Mouse (Mus musculus): Measurements from ENCODE around the gene Sult3a1. TPM values are rescaled to one million over a fixed set of nuclear protein-coding genes. Genes with fewer than 3 reads are reported as not detected.

Gene Sult3a1
- polyA plus RNA-seq (2015; fragmentation: Illumina TruSeq; extraction: RNeasy Lipid Tissue Mini Kit (QIAGEN cat#74804); ENCODE audit: insufficient read depth, low replicate concordance), result not detected

GRCm38 (mm10) chr10:33857421-33857820, at the start of gene Sult3a1:
TSS of gene Sult3a1 (plus strand) at chr10:33857721.

DNA sequence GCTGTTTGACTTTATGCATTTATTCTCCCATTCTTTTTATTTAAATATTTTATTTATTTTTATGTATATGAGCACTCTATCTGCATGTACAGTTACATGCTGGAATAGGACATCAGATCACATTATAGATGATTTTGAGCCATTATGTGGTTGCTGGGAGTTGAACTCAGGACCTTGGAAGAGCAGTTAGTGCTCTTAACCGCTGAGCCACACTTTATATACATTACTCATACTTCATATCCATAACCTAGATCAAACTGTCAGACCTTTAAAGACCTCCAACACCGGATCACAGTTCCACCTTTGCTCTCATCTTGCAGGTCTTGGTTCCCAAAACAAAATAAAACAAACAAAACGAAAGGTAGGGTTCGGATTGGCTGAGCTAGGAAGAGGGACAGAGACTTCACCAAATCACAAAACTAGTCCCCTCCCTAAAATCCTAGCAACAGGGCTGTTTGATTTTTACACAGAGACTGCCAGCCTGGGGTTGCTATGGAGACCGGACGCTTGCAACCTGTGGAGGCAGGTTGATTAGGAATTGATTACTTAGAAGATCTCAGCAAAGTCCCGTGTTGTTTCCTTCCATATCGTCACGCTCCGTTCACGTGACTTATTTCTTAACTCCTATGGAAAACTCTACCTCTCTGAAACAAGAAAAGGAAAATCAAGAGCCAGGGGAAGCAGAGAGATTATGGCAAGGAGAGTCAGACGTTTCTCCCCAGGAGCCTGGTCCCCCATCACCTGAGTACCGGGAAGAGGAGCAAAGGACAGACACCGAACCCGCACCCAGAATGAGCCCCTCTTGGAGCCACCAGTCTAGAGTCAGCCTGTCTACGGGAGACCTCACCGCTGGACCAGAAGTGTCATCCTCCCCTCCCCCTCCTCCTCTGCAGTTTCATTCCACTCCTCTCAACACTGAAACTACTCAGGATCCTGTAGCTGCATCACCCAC, 47.3 kb downstream of the Sult3a1 start, which contains the start of gene Rsph4a:
Gene Rsph4a (plus strand): TSS at position 582 of the 952 bp plus-strand sequence.

Other genes starting within 250 kb of the Sult3a1 start
- gene Clvs2, start 233.0 kb upstream of the Sult3a1 start, polyA plus RNA-seq (2015; fragmentation: Illumina TruSeq; extraction: RNeasy Lipid Tissue Mini Kit (QIAGEN cat#74804); ENCODE audit: insufficient read depth, low replicate concordance), result not detected
- not detected for gene Sult3a2, start 71.0 kb upstream of the Sult3a1 start, polyA plus RNA-seq (2015; fragmentation: Illumina TruSeq; extraction: RNeasy Lipid Tissue Mini Kit (QIAGEN cat#74804); ENCODE audit: insufficient read depth, low replicate concordance)
- not detected for gene Rsph4a, start 47.4 kb downstream of the Sult3a1 start, polyA plus RNA-seq (2015; fragmentation: Illumina TruSeq; extraction: RNeasy Lipid Tissue Mini Kit (QIAGEN cat#74804); ENCODE audit: insufficient read depth, low replicate concordance)
- 78.5 TPM for gene Zup1, start 93.5 kb downstream of the Sult3a1 start, polyA plus RNA-seq (2015; fragmentation: Illumina TruSeq; extraction: RNeasy Lipid Tissue Mini Kit (QIAGEN cat#74804); ENCODE audit: insufficient read depth, low replicate concordance)
- 89.8 TPM for gene Rwdd1, start 161.9 kb downstream of the Sult3a1 start, polyA plus RNA-seq (2015; fragmentation: Illumina TruSeq; extraction: RNeasy Lipid Tissue Mini Kit (QIAGEN cat#74804); ENCODE audit: insufficient read depth, low replicate concordance)
- not detected for gene Trappc3l, start 179.9 kb downstream of the Sult3a1 start, polyA plus RNA-seq (2015; fragmentation: Illumina TruSeq; extraction: RNeasy Lipid Tissue Mini Kit (QIAGEN cat#74804); ENCODE audit: insufficient read depth, low replicate concordance)
- gene Calhm4, start 186.6 kb downstream of the Sult3a1 start, polyA plus RNA-seq (2015; fragmentation: Illumina TruSeq; extraction: RNeasy Lipid Tissue Mini Kit (QIAGEN cat#74804); ENCODE audit: insufficient read depth, low replicate concordance), result not detected
- gene Calhm5, start 238.8 kb downstream of the Sult3a1 start, polyA plus RNA-seq (2015; fragmentation: Illumina TruSeq; extraction: RNeasy Lipid Tissue Mini Kit (QIAGEN cat#74804); ENCODE audit: insufficient read depth, low replicate concordance), result 2.2 TPM